Mouse (Mus musculus) kidney, postnatal 0 days (tissue): ENCODE results near the gene Myrf. TPM values are rescaled to one million over a fixed set of nuclear protein-coding genes. Genes with fewer than 3 reads are reported as not detected.
A peak's percentile ranks its signal among the peaks of the same experiment; 100 is the strongest.

Source experiments
- ATAC-seq: fragments of 200-750 bp; cut with Nextera tagmentation; replicated peaks from 2 replicates; pipeline ENCODE4 v1.8.0; 2017; ENCODE audit warnings: low read depth, moderate number of reproducible peaks, moderate TSS enrichment, moderate library complexity; ENCODE audit not compliant: low FRiP score
- DNase-seq: peaks from one replicate; pipeline ENCODE4 v3.0.0-alpha.2; 2016; ENCODE audit warnings: low spot score
- H3K27ac ChIP-seq: fragments of 300-500 bp; sonication (generic); 2 replicates; pipeline ENCODE4 v1.5.1; 2014; ENCODE audit warnings: mild to moderate bottlenecking
- H3K27me3 ChIP-seq: fragments of 300-500 bp; sonication (generic); 2 replicates; pipeline ENCODE4 v1.6.1; 2014; ENCODE audit warnings: low read length, mixed read lengths; ENCODE audit not compliant: insufficient read depth
- H3K36me3 ChIP-seq: fragments of 300-500 bp; sonication (generic); 2 replicates; pipeline ENCODE4 v1.6.1; 2014; ENCODE audit warnings: low read length, mixed read lengths; ENCODE audit not compliant: insufficient read depth
- H3K4me1 ChIP-seq: fragments of 300-500 bp; sonication (generic); replicated peaks from 2 replicates; pipeline ENCODE4 v1.6.1; 2014; ENCODE audit warnings: antibody characterized with exemption, low read length, mixed read lengths; ENCODE audit not compliant: insufficient read depth
- H3K4me2 ChIP-seq: fragments of 300-500 bp; sonication (generic); 2 replicates; pipeline ENCODE4 v1.6.1; 2014; ENCODE audit warnings: mild to moderate bottlenecking, low read length, moderate library complexity, mixed read lengths
- H3K4me3 ChIP-seq: fragments of 300-500 bp; sonication (generic); replicated peaks from 2 replicates; pipeline ENCODE4 v1.5.1; 2014; ENCODE audit warnings: low read depth, low read length
- H3K9ac ChIP-seq: fragments of 300-500 bp; sonication (generic); 2 replicates; pipeline ENCODE4 v1.6.1; 2014; ENCODE audit warnings: low read depth, low read length
- H3K9me3 ChIP-seq: fragments of 300-500 bp; sonication (generic); replicated peaks from 2 replicates; pipeline ENCODE4 v1.6.1; 2016; ENCODE audit warnings: low read length, inconsistent platforms, mixed read lengths
- CTCF ChIP-seq: IDR thresholded peaks from 2 replicates; pipeline ENCODE4 v1.5.1; 2016; ENCODE audit warnings: antibody characterized with exemption, low read depth, mild to moderate bottlenecking, moderate library complexity
- WGBS: fragments of 180-500 bp; shearing (Covaris S2); extraction: QIAGEN DNeasy Blood & Tissue Kit; methylation state at CpG from one replicate; pipeline ENCODE4 v1.1.7; 2014; 5-methylcytosine and 5-hydroxymethylcytosine counted together
- polyA plus RNA-seq: library from polyadenylated mRNA; unstranded; fragments of >200 nt; fragmentation: Nextera tagmentation; extraction: Ambion mirVana; gene quantifications from 2 replicates; pipeline ENCODE4 v1.2.1, GENCODE M21; 2015

Gene Myrf
- polyA plus RNA-seq, 1 experiment from 2014 or later, result 1.5 TPM

- Histone ChIP-seq H3K27ac (no peak overlapping the region), H3K9me3 (no peaks in the 10 kb centered on the region), H3K4me1 (no peaks in the 10 kb centered on the region; the same call in 1 of the 2 replicates), H3K4me2 (no peak overlapping the region), H3K9ac (no peak overlapping the region), H3K4me3 (no peak overlapping the region), H3K36me3 (no peaks in the 10 kb centered on the region), H3K27me3 (no peaks in the 10 kb centered on the region)
- TF ChIP-seq CTCF, result no peak
- peak; percentile 37; the same call in 1 of the 2 replicates for ATAC-seq
- WGBS, result 16% methylated on average over 7 of the region's 7 CpGs
- peak; percentile 26 for DNase-seq
These were observed 9.5 kb downstream of the Myrf start for GRCm38 (mm10) chr19:10231016-10231415.

- no peak overlapping the region for H3K4me2 ChIP-seq
- ATAC-seq (no peak), DNase-seq (no peak)
- H3K27ac ChIP-seq, result no peak overlapping the region
- no peaks in the 10 kb centered on the region for H3K27me3 ChIP-seq
- WGBS, result 41% methylated on average over 4 of the region's 4 CpGs
- no peak for TF ChIP-seq CTCF
- no peaks in the 10 kb centered on the region for H3K9me3 ChIP-seq
- H3K4me3 ChIP-seq, result no peak overlapping the region
- no peak overlapping the region for H3K9ac ChIP-seq
- no peaks in the 10 kb centered on the region for H3K36me3 ChIP-seq
- no peaks in the 10 kb centered on the region; the same call in 1 of the 2 replicates for H3K4me1 ChIP-seq
These were observed 14.8 kb downstream of the Myrf start for GRCm38 (mm10) chr19:10225767-10226166.

- Histone ChIP-seq H3K4me3 (no peak overlapping the region), H3K27ac (no peak overlapping the region), H3K4me1 (no peaks in the 10 kb centered on the region; the same call in 1 of the 2 replicates), H3K27me3 (no peaks in the 10 kb centered on the region), H3K4me2 (peak overlapping the region; percentile 11; the same call in 1 of the 2 replicates), H3K9me3 (no peaks in the 10 kb centered on the region), H3K36me3 (no peaks in the 10 kb centered on the region), H3K9ac (no peak overlapping the region)
- ATAC-seq (peak; percentile 44), DNase-seq (peak; percentile 72)
- no peak for TF ChIP-seq CTCF
- 29% methylated on average over 26 of the region's 26 CpGs for WGBS
These were observed 15.7 kb downstream of the Myrf start for GRCm38 (mm10) chr19:10224637-10225453.

GRCm38 (mm10) chr19:10223561-10223960 is 17.0 kb downstream of the Myrf start:
- TF ChIP-seq CTCF, result no peak
- ATAC-seq, result no peak
- Histone ChIP-seq H3K36me3 (no peaks in the 10 kb centered on the region), H3K9me3 (no peaks in the 10 kb centered on the region), H3K27me3 (no peaks in the 10 kb centered on the region), H3K4me3 (no peak overlapping the region), H3K4me1 (no peaks in the 10 kb centered on the region; the same call in 1 of the 2 replicates), H3K27ac (no peak overlapping the region), H3K4me2 (no peak overlapping the region), H3K9ac (no peak overlapping the region)
- DNase-seq, result no peak
- 80% methylated on average over 3 of the region's 4 CpGs for WGBS

GRCm38 (mm10) chr19:10222656-10223055 is 17.9 kb downstream of the Myrf start:
- H3K9me3 ChIP-seq, result no peaks in the 10 kb centered on the region
- H3K9ac ChIP-seq, result no peak overlapping the region
- no peak overlapping the region for H3K4me2 ChIP-seq
- no peaks in the 10 kb centered on the region; the same call in 1 of the 2 replicates for H3K4me1 ChIP-seq
- no peak overlapping the region for H3K27ac ChIP-seq
- H3K36me3 ChIP-seq, result no peaks in the 10 kb centered on the region
- H3K4me3 ChIP-seq, result no peak overlapping the region
- DNase-seq, result no peak
- no peaks in the 10 kb centered on the region for H3K27me3 ChIP-seq
- ATAC-seq, result no peak
- no peak for TF ChIP-seq CTCF
- WGBS, result 37% methylated on average over 8 of the region's 8 CpGs

GRCm38 (mm10) chr19:10221585-10221984 is 19.0 kb downstream of the Myrf start:
- H3K36me3 ChIP-seq, result no peaks in the 10 kb centered on the region
- H3K9me3 ChIP-seq, result no peaks in the 10 kb centered on the region
- no peaks in the 10 kb centered on the region; the same call in 1 of the 2 replicates for H3K4me1 ChIP-seq
- no peak overlapping the region for H3K9ac ChIP-seq
- no peak for TF ChIP-seq CTCF
- H3K27me3 ChIP-seq, result no peaks in the 10 kb centered on the region
- WGBS, result 25% methylated on average over 4 of the region's 4 CpGs
- DNase-seq (peak; percentile 46), ATAC-seq (no peak)
- no peak overlapping the region for H3K27ac ChIP-seq
- H3K4me2 ChIP-seq, result no peak overlapping the region
- H3K4me3 ChIP-seq, result no peak overlapping the region
